Mouse (Mus musculus) brain, embryonic 14.5 days (tissue): ENCODE data around the gene Srpr.

Experiments used
- CTCF ChIP-seq: fragments of 200-500 bp; IDR thresholded peaks from 2 replicates; pipeline ENCODE4 v1.5.1; 2012; ENCODE audit warnings: inconsistent platforms, mild to moderate bottlenecking, moderate library complexity, borderline replicate concordance; ENCODE audit not compliant: insufficient read depth, insufficient read length; ENCODE audit errors: extremely low read depth
- POLR2A ChIP-seq: fragments of 200-500 bp; IDR thresholded peaks from 2 replicates; pipeline ENCODE4 v1.6.1; 2012; ENCODE audit warnings: mild to moderate bottlenecking, inconsistent platforms, borderline replicate concordance; ENCODE audit not compliant: poor library complexity, insufficient read depth, insufficient read length, severe bottlenecking; ENCODE audit errors: extremely low read depth

DNA sequence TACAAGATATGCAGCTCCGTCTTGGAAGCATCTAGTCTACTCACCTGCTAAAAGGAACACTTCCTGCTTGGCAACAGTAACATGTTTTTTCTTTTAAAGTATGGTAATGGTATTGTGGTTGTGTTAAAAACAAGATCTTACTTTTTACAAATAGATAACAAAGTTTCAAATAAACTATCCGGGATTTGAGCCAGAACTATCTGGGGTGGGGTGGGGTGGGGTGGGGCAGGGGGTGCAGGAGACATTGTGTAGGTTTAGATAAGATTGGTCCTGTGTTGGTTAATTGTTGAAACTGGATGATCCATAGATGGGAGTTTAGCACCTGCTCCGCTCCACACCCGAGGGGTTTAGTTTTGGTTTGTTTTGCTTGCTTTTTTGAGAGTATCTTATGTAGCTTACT, 62.4 kb downstream of the Srpr start:
- TF ChIP-seq CTCF (no peak), POLR2A (no peak)
